Mouse (Mus musculus): Measurements from ENCODE around the gene Kif24. TPM values are rescaled to one million over a fixed set of nuclear protein-coding genes. Genes with fewer than 3 reads are reported as not detected.

Kif24 gene
- polyA plus RNA-seq, 1 experiment from 2014 or later = 4.3 TPM

- 52% methylated on average over 11 of the region's 11 CpGs for WGBS
- Histone ChIP-seq H3K9ac (ENCODE audit: low read length) (no peak overlapping the region), H3K27ac (replicated peaks in 1 of 2; ENCODE audit: control insufficient read depth in 1 of 2, insufficient read depth in 1 of 2, low read depth in 2 of 2, low read length in 2 of 2) (no peak overlapping the region), H3K27me3 (ENCODE audit: control insufficient read depth, insufficient read depth, low read length) (peaks cover 43% of the 10 kb centered on the region), H3K36me3 (ENCODE audit: control insufficient read depth, insufficient read depth, low read length) (no peaks in the 10 kb centered on the region), H3K4me1 (ENCODE audit: control insufficient read depth in 2 of 2, insufficient read depth in 2 of 2, low read length in 2 of 2) (peaks cover 13 to 18% of the 10 kb centered on the region in 2 experiments), H3K4me3 (ENCODE audit: control insufficient read depth in 1 of 2, insufficient read depth in 1 of 2, low read depth in 1 of 2, low read length in 2 of 2) (no peak overlapping the region), H3K4me2 (ENCODE audit: low read length) (no peak overlapping the region), H3K9me3 (ENCODE audit: control insufficient read depth, low read length) (no peaks in the 10 kb centered on the region)
- no peak for ATAC-seq (ENCODE audit: insufficient number of reproducible peaks, insufficient read depth, low FRiP score, low read depth)
Measured at GRCm38 (mm10) chr4:41505131-41505551, 40.5 kb upstream of the Kif24 start.

- peaks cover 13 to 18% of the 10 kb centered on the region in 2 experiments for H3K4me1 ChIP-seq (ENCODE audit: control insufficient read depth in 2 of 2, insufficient read depth in 2 of 2, low read length in 2 of 2)
- no peaks in the 10 kb centered on the region for H3K9me3 ChIP-seq (ENCODE audit: control insufficient read depth, low read length)
- H3K4me3 ChIP-seq (ENCODE audit: control insufficient read depth in 1 of 2, insufficient read depth in 1 of 2, low read depth in 1 of 2, low read length in 2 of 2) = no peak overlapping the region
- no peak overlapping the region for H3K4me2 ChIP-seq (ENCODE audit: low read length)
- no peak overlapping the region for H3K9ac ChIP-seq (ENCODE audit: low read length)
- peaks cover 43% of the 10 kb centered on the region for H3K27me3 ChIP-seq (ENCODE audit: control insufficient read depth, insufficient read depth, low read length)
- no peaks in the 10 kb centered on the region for H3K36me3 ChIP-seq (ENCODE audit: control insufficient read depth, insufficient read depth, low read length)
- no peak for ATAC-seq (ENCODE audit: insufficient number of reproducible peaks, insufficient read depth, low FRiP score, low read depth)
- no peak overlapping the region for H3K27ac ChIP-seq (replicated peaks in 1 of 2; ENCODE audit: control insufficient read depth in 1 of 2, insufficient read depth in 1 of 2, low read depth in 2 of 2, low read length in 2 of 2)
- 77% methylated on average over 5 of the region's 5 CpGs for WGBS
Measured at GRCm38 (mm10) chr4:41504325-41504724, 39.6 kb upstream of the Kif24 start.

DNA sequence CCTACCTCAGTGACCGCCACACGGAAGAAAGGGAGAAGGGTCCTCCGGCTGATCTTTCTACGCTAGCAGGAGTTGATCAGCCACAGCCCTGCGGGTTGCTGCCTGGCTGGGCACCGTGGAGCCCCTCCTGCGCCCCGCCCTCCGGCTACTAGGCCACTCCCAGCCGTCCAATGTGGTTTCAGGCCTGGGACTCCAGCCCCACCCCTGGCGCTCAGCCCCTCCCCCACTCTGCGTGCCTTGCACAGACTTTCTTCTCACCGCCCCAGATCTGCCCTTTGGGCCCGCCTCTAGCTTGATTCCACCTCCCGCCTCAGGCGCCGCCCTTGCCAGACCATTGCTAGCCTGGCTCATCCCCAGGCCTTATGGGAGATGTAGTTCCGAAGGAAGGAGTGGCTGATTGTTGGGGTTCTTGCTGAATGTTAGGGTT, 38.3 kb upstream of the Kif24 start, which contains the start of gene AI464131:
Gene AI464131 (minus strand): TSS at position 91 of the 427 bp plus-strand sequence.
- no peaks in the 10 kb centered on the region for H3K9me3 ChIP-seq (ENCODE audit: control insufficient read depth, low read length)
- peak; percentile 92 for ATAC-seq (ENCODE audit: insufficient number of reproducible peaks, insufficient read depth, low FRiP score, low read depth)
- peak within 1 kb of the TSS; percentile 68 for H3K9ac ChIP-seq (ENCODE audit: low read length)
- no peaks in the 10 kb centered on the region for H3K36me3 ChIP-seq (ENCODE audit: control insufficient read depth, insufficient read depth, low read length)
- peaks cover 25 to 28% of the 10 kb centered on the region in 2 experiments for H3K4me1 ChIP-seq (ENCODE audit: control insufficient read depth in 2 of 2, insufficient read depth in 2 of 2, low read length in 2 of 2)
- peak within 1 kb of the TSS; percentile 46 to 50 for H3K4me3 ChIP-seq (ENCODE audit: control insufficient read depth in 1 of 2, insufficient read depth in 1 of 2, low read depth in 1 of 2, low read length in 2 of 2)
- WGBS = 3% methylated on average over 18 of the region's 18 CpGs
- H3K27me3 ChIP-seq (ENCODE audit: control insufficient read depth, insufficient read depth, low read length) = peaks cover 50% of the 10 kb centered on the region
- 0 out of 4 replicates have a peak within 1 kb of the TSS, but pooled peaks of 1 of the 2 experiments have one; percentile 11 for H3K27ac ChIP-seq (replicated peaks in 1 of 2; ENCODE audit: control insufficient read depth in 1 of 2, insufficient read depth in 1 of 2, low read depth in 2 of 2, low read length in 2 of 2)
- peak within 1 kb of the TSS; percentile 82 for H3K4me2 ChIP-seq (ENCODE audit: low read length)

DNA sequence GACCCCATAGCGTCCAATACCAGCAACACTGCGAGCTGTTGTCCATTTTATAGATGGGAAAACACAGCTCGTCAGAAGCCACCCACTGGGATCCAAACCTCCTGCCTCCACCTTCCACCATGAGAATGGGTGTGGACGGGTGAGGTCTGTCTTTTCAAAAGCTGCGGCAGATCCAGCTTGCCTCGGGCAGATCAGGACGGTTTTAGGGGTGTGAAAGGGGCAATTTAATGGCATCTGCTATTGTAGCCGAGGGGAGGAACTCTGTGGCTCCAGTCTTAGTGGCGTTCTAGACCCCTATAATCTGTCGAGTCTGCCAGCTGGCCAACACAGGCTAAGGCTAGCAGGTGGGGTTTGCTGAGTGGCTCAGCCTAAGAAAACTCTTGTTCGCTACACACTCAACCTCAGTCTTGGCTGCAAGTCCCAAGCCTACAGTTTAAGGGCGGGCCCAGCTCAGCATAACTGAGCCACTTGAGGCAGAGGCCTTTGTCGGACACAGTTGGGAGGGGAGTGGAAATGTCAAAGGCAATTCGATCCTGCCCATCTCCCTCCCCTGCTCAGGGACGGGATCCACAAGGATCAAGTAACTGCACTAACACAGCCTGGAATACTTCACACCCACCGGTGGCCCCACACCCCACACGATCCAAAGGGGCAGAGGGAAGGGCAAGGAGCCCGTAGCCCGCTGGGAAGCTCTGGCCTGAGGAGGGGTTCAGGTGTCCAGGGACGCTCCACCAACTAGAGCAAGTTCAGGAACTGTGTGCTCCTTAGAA, 37.7 kb upstream of the Kif24 start:
- Histone ChIP-seq H3K4me2 (ENCODE audit: low read length) (peak overlapping the region; percentile 82), H3K4me1 (ENCODE audit: control insufficient read depth in 2 of 2, insufficient read depth in 2 of 2, low read length in 2 of 2) (peaks cover 31 to 32% of the 10 kb centered on the region in 2 experiments), H3K4me3 (ENCODE audit: control insufficient read depth in 1 of 2, insufficient read depth in 1 of 2, low read depth in 1 of 2, low read length in 2 of 2) (peak overlapping the region; percentile 46 to 50), H3K27me3 (ENCODE audit: control insufficient read depth, insufficient read depth, low read length) (peaks cover 56% of the 10 kb centered on the region), H3K36me3 (ENCODE audit: control insufficient read depth, insufficient read depth, low read length) (no peaks in the 10 kb centered on the region), H3K9ac (ENCODE audit: low read length) (peak overlapping the region; percentile 68), H3K9me3 (ENCODE audit: control insufficient read depth, low read length) (no peaks in the 10 kb centered on the region), H3K27ac (replicated peaks in 1 of 2; ENCODE audit: control insufficient read depth in 1 of 2, insufficient read depth in 1 of 2, low read depth in 2 of 2, low read length in 2 of 2) (0 out of 4 replicates have a peak overlapping the region, but pooled peaks of 1 of the 2 experiments have one; percentile 11)
- ATAC-seq (ENCODE audit: insufficient number of reproducible peaks, insufficient read depth, low FRiP score, low read depth) = 0 out of 2 replicates have a peak, but pooled peaks have one; percentile 2
- 13% methylated on average over 20 of the region's 20 CpGs for WGBS

GRCm38 (mm10) chr4:41500787-41501186, 36.1 kb upstream of the Kif24 start:
- H3K4me3 ChIP-seq (ENCODE audit: control insufficient read depth in 1 of 2, insufficient read depth in 1 of 2, low read depth in 1 of 2, low read length in 2 of 2) = no peak overlapping the region
- H3K36me3 ChIP-seq (ENCODE audit: control insufficient read depth, insufficient read depth, low read length) = no peaks in the 10 kb centered on the region
- 82% methylated on average over 4 of the region's 4 CpGs for WGBS
- peaks cover 24 to 26% of the 10 kb centered on the region in 2 experiments for H3K4me1 ChIP-seq (ENCODE audit: control insufficient read depth in 2 of 2, insufficient read depth in 2 of 2, low read length in 2 of 2)
- H3K27me3 ChIP-seq (ENCODE audit: control insufficient read depth, insufficient read depth, low read length) = peaks cover 72% of the 10 kb centered on the region
- H3K4me2 ChIP-seq (ENCODE audit: low read length) = no peak overlapping the region
- H3K9ac ChIP-seq (ENCODE audit: low read length) = no peak overlapping the region
- no peak for ATAC-seq (ENCODE audit: insufficient number of reproducible peaks, insufficient read depth, low FRiP score, low read depth)
- no peaks in the 10 kb centered on the region for H3K9me3 ChIP-seq (ENCODE audit: control insufficient read depth, low read length)
- no peak overlapping the region for H3K27ac ChIP-seq (replicated peaks in 1 of 2; ENCODE audit: control insufficient read depth in 1 of 2, insufficient read depth in 1 of 2, low read depth in 2 of 2, low read length in 2 of 2)

GRCm38 (mm10) chr4:41499619-41500018, 34.9 kb upstream of the Kif24 start:
- Histone ChIP-seq H3K4me2 (ENCODE audit: low read length) (no peak overlapping the region), H3K9ac (ENCODE audit: low read length) (no peak overlapping the region), H3K27me3 (ENCODE audit: control insufficient read depth, insufficient read depth, low read length) (peaks cover 73% of the 10 kb centered on the region), H3K27ac (replicated peaks in 1 of 2; ENCODE audit: control insufficient read depth in 1 of 2, insufficient read depth in 1 of 2, low read depth in 2 of 2, low read length in 2 of 2) (no peak overlapping the region), H3K4me3 (ENCODE audit: control insufficient read depth in 1 of 2, insufficient read depth in 1 of 2, low read depth in 1 of 2, low read length in 2 of 2) (no peak overlapping the region), H3K4me1 (ENCODE audit: control insufficient read depth in 2 of 2, insufficient read depth in 2 of 2, low read length in 2 of 2) (peaks cover 24 to 26% of the 10 kb centered on the region in 2 experiments), H3K9me3 (ENCODE audit: control insufficient read depth, low read length) (no peaks in the 10 kb centered on the region), H3K36me3 (ENCODE audit: control insufficient read depth, insufficient read depth, low read length) (no peaks in the 10 kb centered on the region)
- ATAC-seq (ENCODE audit: insufficient number of reproducible peaks, insufficient read depth, low FRiP score, low read depth) = no peak
- WGBS = 64% methylated on average over 8 of the region's 8 CpGs

DNA sequence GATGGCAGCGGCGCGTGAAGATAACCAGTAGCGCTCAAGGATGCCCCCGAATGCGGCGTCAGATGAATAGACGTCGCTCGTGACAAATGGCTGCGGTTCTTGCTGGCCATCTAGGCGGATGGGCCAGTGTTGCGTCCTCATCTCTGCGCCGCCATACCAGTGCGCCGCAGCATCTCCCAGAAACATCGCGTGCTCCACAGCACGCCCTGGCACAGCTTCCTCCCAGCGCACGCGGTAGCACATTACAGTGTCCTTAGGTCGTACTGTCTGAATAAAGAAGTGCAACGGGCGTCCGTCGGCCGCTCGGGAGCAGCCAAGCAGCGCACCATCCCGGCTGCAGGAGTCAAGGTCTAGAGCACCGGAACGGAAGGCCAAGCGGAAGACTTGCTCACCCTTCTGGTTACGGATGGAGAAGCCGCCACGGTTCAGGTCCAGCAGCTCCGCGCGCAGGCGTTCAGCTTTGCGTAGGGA, 34.3 kb upstream of the Kif24 start:
- H3K36me3 ChIP-seq (ENCODE audit: control insufficient read depth, insufficient read depth, low read length) = no peaks in the 10 kb centered on the region
- no peak for ATAC-seq (ENCODE audit: insufficient number of reproducible peaks, insufficient read depth, low FRiP score, low read depth)

More for the DNA sequence above, 34.3 kb upstream of the Kif24 start:
- WGBS = 5% methylated on average over 43 of the region's 43 CpGs
- no peaks in the 10 kb centered on the region for H3K9me3 ChIP-seq (ENCODE audit: control insufficient read depth, low read length)
- H3K27ac ChIP-seq (replicated peaks in 1 of 2; ENCODE audit: control insufficient read depth in 1 of 2, insufficient read depth in 1 of 2, low read depth in 2 of 2, low read length in 2 of 2) = no peak overlapping the region
- peaks cover 24 to 26% of the 10 kb centered on the region in 2 experiments for H3K4me1 ChIP-seq (ENCODE audit: control insufficient read depth in 2 of 2, insufficient read depth in 2 of 2, low read length in 2 of 2)
- H3K27me3 ChIP-seq (ENCODE audit: control insufficient read depth, insufficient read depth, low read length) = peaks cover 73% of the 10 kb centered on the region
- H3K4me2 ChIP-seq (ENCODE audit: low read length) = peak overlapping the region; percentile 73
- peak overlapping the region; percentile 20 to 37 for H3K4me3 ChIP-seq (ENCODE audit: control insufficient read depth in 1 of 2, insufficient read depth in 1 of 2, low read depth in 1 of 2, low read length in 2 of 2)
- H3K9ac ChIP-seq (ENCODE audit: low read length) = peak overlapping the region; percentile 30; the same call in 1 of the 2 replicates

Data from heart, embryonic 14.5 days (tissue).